Mouse (Mus musculus): ENCODE measurements at regions not wholly inside any gene's neighbourhood (a gene's known extent, or its start where the extent isn't known, plus 50 kb on each side); places are given as distances from the start of the nearest gene placed in this dataset.
"Not testable (repeated sequence)": the region's sequence is repeated elsewhere in the genome, so short reads cannot be mapped to it uniquely, and the experiment has no call there.

DNA sequence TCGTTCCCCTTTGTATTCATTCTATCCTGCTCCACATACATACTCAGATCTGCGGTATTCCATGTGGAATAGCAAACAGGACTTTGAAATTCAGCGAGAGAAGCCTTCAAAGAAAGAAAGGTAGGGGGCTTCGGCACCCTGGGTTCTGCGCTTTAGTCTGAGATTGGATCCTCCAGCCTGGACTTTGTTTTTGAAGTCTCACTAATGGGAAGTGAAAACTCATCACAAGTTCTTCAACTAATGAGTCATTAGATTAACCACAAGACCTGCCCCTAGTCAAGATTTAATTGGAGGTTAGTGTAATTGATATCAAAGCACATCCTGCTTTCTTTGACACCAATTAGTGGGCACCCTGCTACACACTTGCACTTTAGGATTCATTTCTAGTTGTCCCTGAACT lies 492.5 kb upstream of the Zfp960 start:
- no peak for DNase-seq (ENCODE audit: low spot score)

DNA sequence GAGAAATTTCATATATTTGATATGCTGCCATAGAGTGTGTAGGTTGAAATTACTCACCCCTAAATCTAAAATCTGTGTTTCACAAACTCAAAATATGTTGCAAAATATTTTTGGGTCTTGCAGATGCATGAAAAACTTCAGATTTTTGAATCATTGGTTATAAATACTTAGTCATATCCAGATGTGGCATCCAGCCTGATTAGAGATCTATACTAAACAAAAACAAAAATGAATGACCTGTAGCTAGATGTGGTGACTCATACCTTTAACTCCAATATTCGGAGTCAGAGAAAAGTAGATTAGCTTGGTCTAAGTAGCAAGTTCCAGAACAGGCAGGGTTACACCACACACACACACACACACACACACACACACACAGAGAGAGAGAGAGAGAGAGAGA lies 475.1 kb upstream of the Zfp960 start:
- DNase-seq (ENCODE audit: low spot score) = no peak

- peak; percentile 5 for DNase-seq (ENCODE audit: low spot score)
These were observed 464.2 kb upstream of the Zfp960 start for GRCm38 (mm10) chr17:16599671-16600070.

DNA sequence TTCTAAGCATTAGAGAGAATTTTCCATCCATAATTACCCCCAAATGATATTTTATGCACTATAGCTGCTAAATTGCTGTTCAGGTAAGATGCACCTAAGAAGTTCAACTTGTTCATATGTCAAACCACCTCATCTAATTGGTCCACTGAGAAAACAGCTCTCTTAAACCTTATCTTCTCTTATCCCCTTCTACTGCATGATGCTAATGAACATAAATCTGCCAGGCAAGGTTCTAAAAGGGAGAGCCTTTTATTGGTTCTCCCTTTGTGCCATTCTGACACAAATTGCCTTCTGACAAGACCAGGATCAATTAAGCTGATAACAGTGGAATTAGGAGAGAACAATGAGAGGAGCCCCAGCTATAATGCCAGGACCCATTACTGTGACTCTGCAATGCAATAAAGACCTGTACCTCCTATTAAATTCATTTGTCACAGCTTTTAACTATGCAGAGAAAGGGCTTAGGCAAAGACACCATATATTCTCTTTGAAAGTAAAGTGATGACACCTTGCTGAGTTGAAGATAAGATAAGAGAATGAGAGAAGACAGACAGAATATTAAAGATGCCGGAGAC lies 451.4 kb upstream of the Zfp960 start:
- no peak for DNase-seq (ENCODE audit: low spot score)

GRCm38 (mm10) chr17:16621931-16622556 lies 441.9 kb upstream of the Zfp960 start:
- peak; percentile 41 for DNase-seq (ENCODE audit: low spot score)

- DNase-seq (ENCODE audit: low spot score) = no peak
These were observed 434.1 kb upstream of the Zfp960 start for GRCm38 (mm10) chr17:16629854-16630253.

DNA sequence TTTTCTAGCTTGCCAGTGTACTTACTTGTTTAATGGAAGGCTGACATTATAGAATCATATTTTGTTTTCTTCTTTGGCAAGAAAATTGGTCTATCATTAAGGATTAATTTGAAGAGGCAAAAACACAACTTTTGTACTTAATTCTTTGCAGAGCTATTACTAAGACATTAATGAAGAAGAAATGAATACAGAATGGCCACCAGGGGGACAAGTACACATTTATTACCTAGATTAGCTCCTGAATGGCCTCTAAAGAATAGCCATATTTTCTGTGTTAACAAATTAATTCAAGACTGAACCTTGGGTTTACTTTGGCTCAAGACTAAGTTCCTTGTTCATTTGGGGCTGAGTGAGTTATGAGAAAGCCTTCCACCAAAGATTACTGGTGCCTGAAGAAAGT lies 430.5 kb upstream of the Zfp960 start:
- DNase-seq (ENCODE audit: low spot score) = no peak

DNA sequence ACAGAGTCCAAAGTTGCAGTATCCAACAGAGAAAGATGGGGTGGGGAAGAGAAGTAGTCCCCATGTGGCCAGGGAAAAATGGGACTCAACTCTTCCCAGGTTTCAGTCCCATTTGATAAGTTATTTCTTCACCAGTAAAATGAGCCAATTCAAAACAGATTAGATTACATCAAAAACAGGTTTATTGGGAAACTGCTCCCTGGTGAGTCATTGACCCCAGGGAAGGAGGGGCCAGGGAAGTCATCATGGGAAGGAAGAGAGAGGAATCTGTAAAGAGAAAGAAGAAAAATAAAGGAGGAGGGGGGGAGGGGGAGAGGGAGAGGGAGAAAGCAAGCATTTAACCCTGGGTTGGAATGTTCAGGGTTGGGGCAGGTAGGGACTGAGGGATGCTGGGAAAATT lies 426.4 kb upstream of the Zfp960 start:
- no peak for DNase-seq (ENCODE audit: low spot score)

DNA sequence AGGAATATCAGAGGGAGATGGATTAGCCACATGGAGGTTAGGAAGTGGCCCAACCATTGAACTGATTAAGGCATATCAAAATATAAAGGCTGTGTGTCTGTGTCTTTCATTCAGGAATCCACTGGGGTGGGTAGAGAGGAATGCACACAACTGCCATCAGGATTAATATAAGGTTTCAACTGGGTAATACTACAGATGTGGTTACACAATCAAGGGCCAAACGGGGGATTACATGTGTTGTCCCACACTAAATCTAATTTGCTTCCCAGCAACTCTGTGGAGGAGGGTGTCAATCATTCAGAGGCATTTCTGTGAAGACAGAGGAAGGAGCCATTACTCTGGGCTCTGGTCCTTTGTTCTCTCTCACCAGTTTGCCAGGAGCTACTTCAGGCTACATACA lies 416.0 kb upstream of the Zfp960 start:
- no peak for DNase-seq (ENCODE audit: low spot score)

- no peak for DNase-seq (ENCODE audit: low spot score)
These were observed 398.7 kb upstream of the Zfp960 start for GRCm38 (mm10) chr17:16665253-16665652.

DNA sequence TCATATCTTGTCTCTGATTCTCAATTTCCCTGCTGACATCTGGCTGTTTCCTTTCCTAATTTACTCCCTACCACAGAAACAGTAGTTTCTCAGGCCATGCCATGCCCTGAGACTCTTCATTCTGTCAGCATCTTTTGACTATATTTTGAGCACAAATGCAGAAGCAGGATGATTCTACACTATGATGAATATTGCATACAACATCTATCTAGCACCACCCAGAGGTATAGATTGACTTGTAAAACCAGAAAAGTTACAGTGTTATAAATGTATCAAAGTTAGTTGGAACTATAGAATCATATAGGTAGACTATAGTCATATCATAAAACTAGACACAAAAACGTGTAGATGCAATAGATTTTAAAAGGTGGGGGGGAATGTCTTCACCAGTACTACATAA lies 396.3 kb upstream of the Zfp960 start:
- DNase-seq (ENCODE audit: low spot score) = no peak

DNA sequence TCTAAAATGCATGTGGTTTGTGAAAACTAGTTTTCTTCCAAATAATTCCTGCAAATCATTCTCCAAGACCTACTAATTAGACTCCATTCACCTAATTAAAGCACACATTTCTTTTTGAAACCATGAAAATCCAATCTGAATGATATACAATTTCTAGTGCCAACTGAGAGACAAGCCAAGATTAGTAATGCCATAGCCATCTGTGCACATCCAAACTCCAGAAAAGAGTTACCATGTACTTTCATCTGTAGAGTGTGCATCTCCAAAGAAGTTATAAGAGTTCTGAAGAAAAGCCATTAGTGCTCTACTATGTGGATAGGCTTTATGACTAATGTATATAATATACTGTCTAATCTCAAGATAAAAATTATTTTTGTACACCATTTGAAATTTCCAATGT lies 359.7 kb upstream of the Zfp960 start:
- DNase-seq (ENCODE audit: low spot score) = no peak

GRCm38 (mm10) chr17:16705890-16706289 lies 358.0 kb upstream of the Zfp960 start:
- no peak for DNase-seq (ENCODE audit: low spot score)

DNA sequence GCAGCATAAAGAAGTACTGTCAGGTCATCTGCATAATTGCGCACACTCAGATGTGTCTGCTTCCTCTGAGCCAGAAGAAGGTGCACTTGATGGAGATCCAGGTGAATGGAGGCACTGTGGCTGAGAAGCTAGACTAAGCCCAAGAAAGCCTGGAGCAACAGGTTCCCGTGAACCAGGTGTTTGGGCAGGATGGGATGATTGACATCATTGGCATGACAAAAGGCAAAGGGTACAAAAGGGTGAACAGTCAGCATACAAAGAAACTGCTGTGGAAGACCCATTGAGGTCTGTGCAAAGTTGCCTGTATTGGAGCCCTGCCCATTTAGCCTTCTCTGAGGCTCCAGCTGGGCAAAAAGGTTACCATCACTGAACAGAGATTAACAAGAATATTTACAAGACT lies 337.0 kb upstream of the Zfp960 start:
- DNase-seq (ENCODE audit: low spot score) = no peak

- no peak for DNase-seq (ENCODE audit: low spot score)
These were observed 310.8 kb upstream of the Zfp960 start for GRCm38 (mm10) chr17:16753090-16753489.

- DNase-seq (ENCODE audit: low spot score) = not testable (repeated sequence)
These were observed 293.3 kb upstream of the Zfp960 start for GRCm38 (mm10) chr17:16770587-16770986.

- DNase-seq (ENCODE audit: low spot score) = no peak
These were observed 265.6 kb upstream of the Zfp960 start for GRCm38 (mm10) chr17:16798316-16798715.

DNA sequence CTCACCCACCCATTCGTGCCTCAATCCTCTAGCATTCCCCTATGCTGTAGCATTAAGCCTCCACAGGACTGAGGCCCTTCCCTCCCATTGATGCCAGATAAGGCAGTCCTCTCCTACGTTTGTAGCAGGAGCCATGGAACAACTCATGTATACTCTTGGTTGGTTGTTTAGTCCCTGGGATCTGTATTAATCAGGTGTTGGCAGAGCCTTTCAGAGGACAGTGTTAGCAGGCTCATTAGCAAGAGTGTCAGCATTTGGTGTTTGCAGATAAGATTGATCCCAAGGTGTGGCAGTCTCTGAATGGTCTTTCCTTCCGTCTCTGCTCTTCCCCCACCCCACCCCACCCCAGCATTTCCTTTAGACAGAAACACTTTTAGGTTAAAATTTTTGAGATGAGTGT lies 258.9 kb upstream of the Zfp960 start:
- DNase-seq (ENCODE audit: low spot score) = no peak

- no peak for DNase-seq (ENCODE audit: low spot score)
These were observed 245.5 kb upstream of the Zfp960 start for GRCm38 (mm10) chr17:16818421-16818820.

- no peak for DNase-seq (ENCODE audit: low spot score)
These were observed 242.2 kb upstream of the Zfp960 start for GRCm38 (mm10) chr17:16821716-16822115.

DNA sequence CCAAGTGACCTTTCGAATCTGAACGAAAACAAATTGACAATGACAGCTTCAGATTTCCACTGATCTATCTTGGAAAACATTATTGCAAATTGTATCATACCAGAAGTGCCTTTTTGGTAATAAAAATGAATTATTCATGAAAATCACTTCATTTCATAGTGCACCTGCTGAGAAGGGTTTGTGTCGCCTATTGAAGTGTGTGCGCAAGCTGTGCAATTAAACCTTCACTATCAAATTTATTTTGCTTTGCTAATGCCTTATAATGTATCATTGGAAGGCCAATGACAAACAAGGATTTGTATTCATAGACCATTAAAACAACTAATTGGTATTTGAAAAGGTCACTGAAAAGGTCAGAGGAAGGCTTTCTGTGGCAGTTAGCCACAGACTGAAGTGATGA lies 224.8 kb upstream of the Zfp960 start:
- DNase-seq (ENCODE audit: low spot score) = no peak

DNA sequence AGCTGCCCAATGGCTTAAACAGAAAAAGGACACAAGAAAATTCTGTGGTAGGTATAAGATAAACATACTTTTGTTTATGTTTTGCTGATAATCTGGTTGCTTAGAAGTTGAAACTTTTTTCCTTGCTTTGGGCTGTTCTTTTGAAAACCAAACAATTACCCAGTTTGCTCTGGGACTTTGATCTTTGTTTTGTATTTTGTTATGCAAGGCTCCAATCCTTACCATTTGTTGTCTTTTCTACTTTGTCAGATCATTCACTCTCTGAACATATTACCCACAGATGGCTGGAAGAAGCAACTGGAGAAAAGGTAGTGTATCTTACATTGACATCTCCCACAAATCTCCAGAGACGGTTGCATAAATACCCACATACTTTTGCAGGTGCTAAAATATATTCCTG lies 203.1 kb upstream of the Zfp960 start:
- no peak for DNase-seq (ENCODE audit: low spot score)

GRCm38 (mm10) chr17:16900791-16901190 lies 163.1 kb upstream of the Zfp960 start:
- peak; percentile 67 for DNase-seq (ENCODE audit: low spot score)

DNA sequence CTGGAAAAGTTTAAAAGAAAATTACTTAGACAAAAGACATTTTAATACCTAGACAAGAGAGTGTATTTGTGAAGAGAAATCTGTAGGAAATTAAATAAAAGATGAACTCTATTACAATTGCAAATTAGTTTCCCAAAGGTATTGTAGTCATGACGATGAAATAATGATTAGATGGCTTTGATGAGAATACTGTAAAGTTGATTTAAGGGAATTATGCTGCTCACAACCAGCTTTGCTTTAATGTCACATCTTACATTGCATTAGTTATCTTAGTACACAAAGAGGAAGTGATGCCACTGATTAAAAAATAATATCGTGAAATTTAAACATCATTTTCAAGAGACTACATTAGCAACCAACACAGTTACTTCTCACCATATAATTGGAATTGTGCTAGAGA lies 145.7 kb upstream of the Zfp960 start:
- no peak for DNase-seq (ENCODE audit: low spot score)

Measured in embryo, embryonic 10.5 days (tissue).